Mouse (Mus musculus) ES-Bruce4 (cell line): ENCODE measurements around the gene Ffar1.

ENCODE experiments used
- CTCF ChIP-seq: IDR thresholded peaks from one replicate; pipeline ENCODE4 v1.8.1; 2011; ENCODE audit warnings: low read depth, low read length
- EP300 ChIP-seq: IDR thresholded peaks from 2 replicates; pipeline ENCODE4 v1.6.1; 2011; ENCODE audit warnings: low read depth, low read length; ENCODE audit not compliant: insufficient read depth
- POLR2A ChIP-seq: IDR thresholded peaks from one replicate; pipeline ENCODE4 v1.8.1; 2011; ENCODE audit warnings: low read length; ENCODE audit not compliant: insufficient read depth

DNA sequence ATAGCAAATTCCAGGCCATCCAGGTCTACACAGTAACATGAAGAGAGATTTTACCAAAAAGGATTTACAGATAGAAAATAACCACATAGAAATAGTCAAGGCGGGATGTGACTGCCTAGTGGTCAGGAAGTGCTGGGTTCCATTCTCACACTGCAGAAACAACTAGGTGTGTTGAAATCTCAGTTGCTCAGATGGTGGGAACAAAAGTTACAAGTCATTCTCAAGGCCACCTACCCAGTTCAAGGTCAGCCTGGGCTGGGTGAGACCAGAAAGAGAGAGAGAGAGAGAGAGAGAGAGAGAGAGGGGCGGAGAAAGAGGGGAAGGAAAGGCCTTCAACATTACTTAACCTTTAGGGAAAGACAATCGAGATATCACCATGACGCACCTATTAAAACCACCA, 25.5 kb upstream of the Ffar1 start:
- no peak for TF ChIP-seq CTCF
- no peak for TF ChIP-seq POLR2A
- no peak for TF ChIP-seq EP300
